ENCODE assay signal across 8 mouse cellular contexts in genomic region chr10:26828412-26829137, GRCm38 (mm10).
DNase-seq lines count a peak whose midpoint lies in the region; ATAC-seq lines count a peak whose summit lies in the region.

No protein-coding gene starts in this region.

- 49% methylated on average over 9 of the region's 9 CpGs for WGBS in liver, embryonic 12.5 days (ENCODE audit: insufficient replicate concordance)

- H3K9me3 ChIP-seq in liver, embryonic 12.5 days (replicated peaks) = no peaks in the 10 kb centered on the region

- H3K27me3 ChIP-seq in liver, embryonic 12.5 days (replicated peaks) = no peaks in the 10 kb centered on the region

- no peak overlapping the region for H3K4me3 ChIP-seq in liver, embryonic 12.5 days

- no peaks in the 10 kb centered on the region for H3K36me3 ChIP-seq in liver, embryonic 12.5 days

- no peak overlapping the region for H3K4me2 ChIP-seq in liver, embryonic 12.5 days

- H3K4me1 ChIP-seq in liver, embryonic 12.5 days = peaks cover 19% of the 10 kb centered on the region

- peak; percentile 79 for ATAC-seq in liver, embryonic 12.5 days
- ATAC-seq in neutrophil, adult 5-6 weeks (ENCODE audit: extremely low read depth, insufficient number of reproducible peaks, low FRiP score, poor library complexity, severe bottlenecking) = 0 out of 2 replicates have a peak, but pooled peaks have one; percentile 16

- DNase-seq in 3T3-L1 (ENCODE audit: low read depth, low spot score) (peak; percentile 84), NIH3T3 (ENCODE audit: low read depth) (peak; percentile 80)
- DNase-seq in heart, postnatal 14 days = peak; percentile 34 to 45
- DNase-seq in left cerebral cortex, adult 9 months (ENCODE audit: low spot score in 2 of 2) = no peak
- no peak for DNase-seq in left cerebral cortex, postnatal 36 days (ENCODE audit: low spot score in 2 of 2)
- DNase-seq in layer of hippocampus, postnatal 25 days (ENCODE audit: extremely low spot score in 1 of 2, low spot score in 1 of 2) = no peak

- H3K27ac ChIP-seq in liver, embryonic 12.5 days = no peak overlapping the region

- no peak overlapping the region for H3K9ac ChIP-seq in liver, embryonic 12.5 days

- intact Hi-C loops in heart, postnatal 14 days (cut with DNase I) = loop anchor here (5.0 kb wide), 2 partner anchors 36 to 56 kb away; no protein-coding TSS in a partner anchor
- intact Hi-C loops in left cerebral cortex, postnatal 36 days (cut with DNase I) = no loop called here

Comparison
In these comparisons a context has a peak if more than half of its experiments do, and no peak if none do; other contexts are left out.
1. DNase-seq: peak in 3T3-L1 (single experiment), NIH3T3 (single experiment) and heart, postnatal 14 days (2 of 2); none in left cerebral cortex, adult 9 months (0 of 2), left cerebral cortex, postnatal 36 days (0 of 2) and layer of hippocampus, postnatal 25 days (0 of 2).